Mouse (Mus musculus) embryo, embryonic 11.5 days (tissue): ENCODE data around the gene Gm6509.
"Not testable (repeated sequence)": the region's sequence is repeated elsewhere in the genome, so short reads cannot be mapped to it uniquely, and the experiment has no call there.

Experiments
- DNase-seq: peaks from one replicate; pipeline ENCODE4 v3.0.0-alpha.2; 2012; ENCODE audit warnings: low read depth, low spot score

Gm6509 gene

DNA sequence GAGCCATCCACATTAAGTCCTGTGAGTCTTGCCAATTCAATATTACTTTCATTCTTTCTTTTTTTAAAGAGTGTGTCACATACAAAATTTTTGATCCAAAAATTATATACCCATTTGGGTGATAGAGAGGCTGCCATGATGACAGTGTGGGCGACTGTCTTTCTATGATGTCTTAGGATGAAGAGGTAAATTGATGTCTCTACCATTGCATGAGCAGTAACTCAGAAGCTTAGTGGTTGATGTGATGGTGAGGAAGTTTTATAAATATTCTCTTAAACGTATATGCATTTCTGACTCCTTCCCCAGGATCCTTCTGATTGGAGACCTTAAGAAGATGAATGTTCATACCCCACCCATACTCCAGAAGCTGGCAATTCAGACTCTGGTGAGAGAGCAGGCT lies at the start of gene Gm6509:
Gene Gm6509 (plus strand): TSS at position 301 of the 400 bp plus-strand sequence.
- not testable (repeated sequence) for DNase-seq

DNA sequence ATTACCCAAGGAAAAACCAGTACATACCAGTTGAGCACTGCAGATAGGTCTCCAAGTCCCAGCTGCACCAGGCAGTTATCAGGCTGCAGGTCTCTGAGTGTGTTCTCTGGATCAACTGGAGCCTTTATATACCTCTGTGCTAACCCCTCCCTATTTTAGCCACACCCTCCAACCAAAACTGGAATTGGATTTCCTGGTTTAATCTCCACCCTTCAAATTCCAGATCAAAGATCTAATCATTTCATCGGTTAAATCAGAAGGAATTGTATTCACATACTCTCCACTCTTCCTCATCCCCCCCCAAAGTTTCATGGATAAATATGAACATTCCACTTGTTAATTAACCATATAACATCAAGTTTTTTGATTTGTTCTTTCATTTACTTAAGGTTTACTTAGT lies 7.5 kb upstream of the Gm6509 start, which contains the start of gene Gm3147:
Gene Gm3147 (minus strand): TSS at position 101 of the 400 bp plus-strand sequence.
- not testable (repeated sequence) for DNase-seq

DNA sequence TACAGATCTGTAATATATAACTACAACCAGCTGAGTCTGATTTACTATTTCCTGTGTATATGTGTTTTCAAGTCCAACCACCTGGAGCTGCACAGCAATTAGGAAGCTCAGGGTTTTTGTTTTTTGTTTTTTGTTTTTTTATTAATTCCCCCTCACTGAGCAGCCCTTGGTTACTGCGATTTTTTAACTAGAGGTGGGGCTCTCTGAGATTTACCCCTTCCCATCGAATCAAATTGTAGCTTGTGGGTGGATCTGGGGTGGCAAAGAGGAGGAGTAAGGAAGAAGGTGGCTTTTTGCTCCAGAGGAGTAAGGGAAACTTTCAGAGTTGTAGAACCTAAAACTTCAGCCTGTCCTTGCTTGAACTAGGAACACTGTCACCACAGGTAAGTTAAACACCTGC lies 24.3 kb downstream of the Gm6509 start, which contains the start of gene Gm6205:
Gene Gm6205 (plus strand): TSS at position 301 of the 400 bp plus-strand sequence.
- DNase-seq: not testable (repeated sequence)
